Mouse (Mus musculus): ENCODE measurements around the gene Stam2. TPM values are rescaled to one million over a fixed set of nuclear protein-coding genes. Genes with fewer than 3 reads are reported as not detected.

Gene Stam2
- polyA plus RNA-seq, 1 experiment: 12.9 TPM

GRCm38 (mm10) chr2:52774373-52774772 lies 32.3 kb upstream of the Stam2 start:
- no peaks in the 10 kb centered on the region for H3K79me3 ChIP-seq (ENCODE audit: low read depth)
- no peaks in the 10 kb centered on the region for H3K36me3 ChIP-seq (ENCODE audit: control insufficient read depth, insufficient read depth)
- H3K27me3 ChIP-seq (ENCODE audit: control insufficient read depth, insufficient read depth, insufficient read length): peaks cover 4% of the 10 kb centered on the region
- no peak overlapping the region for H3ac ChIP-seq (ENCODE audit: control insufficient read depth, insufficient read length, low read depth)
- TF ChIP-seq USF1 (IDR thresholded peaks at IDR 0.05; ENCODE audit: low read depth): no peak
- TF ChIP-seq MYOD1 (IDR thresholded peaks at IDR 0.05; ENCODE audit: control insufficient read depth, insufficient read length, low read depth): no peak
- no peak for TF ChIP-seq MYOG (IDR thresholded peaks at IDR 0.05; ENCODE audit: control insufficient read depth, extremely low read depth, insufficient read length)
- no peak for TF ChIP-seq MAX (IDR thresholded peaks at IDR 0.05)
- no peak for TF ChIP-seq CEBPB (IDR thresholded peaks at IDR 0.05; ENCODE audit: low read depth)
- no peak for TF ChIP-seq FOSL1 (IDR thresholded peaks at IDR 0.05; ENCODE audit: insufficient read depth, low read length, poor library complexity, severe bottlenecking)
- no peak for TF ChIP-seq CTCF (IDR thresholded peaks at IDR 0.05; ENCODE audit: control insufficient read depth, insufficient read depth, insufficient read length)
- no peaks in the 10 kb centered on the region for H3K79me2 ChIP-seq (ENCODE audit: control insufficient read depth, insufficient read depth)
- H3K4me3 ChIP-seq (ENCODE audit: insufficient read depth, poor library complexity, severe bottlenecking): no peak overlapping the region

GRCm38 (mm10) chr2:52772774-52773393 lies 30.8 kb upstream of the Stam2 start:
- no peaks in the 10 kb centered on the region for H3K79me2 ChIP-seq (ENCODE audit: control insufficient read depth, insufficient read depth)
- no peaks in the 10 kb centered on the region for H3K36me3 ChIP-seq (ENCODE audit: control insufficient read depth, insufficient read depth)
- peaks cover 4% of the 10 kb centered on the region for H3K27me3 ChIP-seq (ENCODE audit: control insufficient read depth, insufficient read depth, insufficient read length)
- no peak overlapping the region for H3ac ChIP-seq (ENCODE audit: control insufficient read depth, insufficient read length, low read depth)
- no peak overlapping the region for H3K4me3 ChIP-seq (ENCODE audit: insufficient read depth, poor library complexity, severe bottlenecking)
- TF ChIP-seq FOSL1 (IDR thresholded peaks at IDR 0.05; ENCODE audit: insufficient read depth, low read length, poor library complexity, severe bottlenecking) (no peak), MAX (IDR thresholded peaks at IDR 0.05) (no peak), MYOG (IDR thresholded peaks at IDR 0.05; ENCODE audit: control insufficient read depth, extremely low read depth, insufficient read length) (no peak), CEBPB (IDR thresholded peaks at IDR 0.05; ENCODE audit: low read depth) (no peak), CTCF (IDR thresholded peaks at IDR 0.05; ENCODE audit: control insufficient read depth, insufficient read depth, insufficient read length) (no peak), USF1 (IDR thresholded peaks at IDR 0.05; ENCODE audit: low read depth) (no peak), MYOD1 (IDR thresholded peaks at IDR 0.05; ENCODE audit: control insufficient read depth, insufficient read length, low read depth) (no peak)
- H3K79me3 ChIP-seq (ENCODE audit: low read depth): no peaks in the 10 kb centered on the region

GRCm38 (mm10) chr2:52765130-52765529 lies 23.0 kb upstream of the Stam2 start:
- Histone ChIP-seq H3ac (ENCODE audit: control insufficient read depth, insufficient read length, low read depth) (no peak overlapping the region), H3K36me3 (ENCODE audit: control insufficient read depth, insufficient read depth) (no peaks in the 10 kb centered on the region), H3K4me3 (ENCODE audit: insufficient read depth, poor library complexity, severe bottlenecking) (no peak overlapping the region), H3K27me3 (ENCODE audit: control insufficient read depth, insufficient read depth, insufficient read length) (no peaks in the 10 kb centered on the region), H3K79me3 (ENCODE audit: low read depth) (no peaks in the 10 kb centered on the region), H3K79me2 (ENCODE audit: control insufficient read depth, insufficient read depth) (no peaks in the 10 kb centered on the region)
- TF ChIP-seq USF1 (IDR thresholded peaks at IDR 0.05; ENCODE audit: low read depth) (no peak), MAX (IDR thresholded peaks at IDR 0.05) (no peak), FOSL1 (IDR thresholded peaks at IDR 0.05; ENCODE audit: insufficient read depth, low read length, poor library complexity, severe bottlenecking) (no peak), MYOG (IDR thresholded peaks at IDR 0.05; ENCODE audit: control insufficient read depth, extremely low read depth, insufficient read length) (no peak), MYOD1 (IDR thresholded peaks at IDR 0.05; ENCODE audit: control insufficient read depth, insufficient read length, low read depth) (no peak), CTCF (IDR thresholded peaks at IDR 0.05; ENCODE audit: control insufficient read depth, insufficient read depth, insufficient read length) (no peak), CEBPB (IDR thresholded peaks at IDR 0.05; ENCODE audit: low read depth) (no peak)

GRCm38 (mm10) chr2:52763891-52764290 lies 21.8 kb upstream of the Stam2 start:
- H3K27me3 ChIP-seq (ENCODE audit: control insufficient read depth, insufficient read depth, insufficient read length): no peaks in the 10 kb centered on the region
- H3K79me2 ChIP-seq (ENCODE audit: control insufficient read depth, insufficient read depth): no peaks in the 10 kb centered on the region
- no peaks in the 10 kb centered on the region for H3K79me3 ChIP-seq (ENCODE audit: low read depth)
- H3K4me3 ChIP-seq (ENCODE audit: insufficient read depth, poor library complexity, severe bottlenecking): no peak overlapping the region
- no peaks in the 10 kb centered on the region for H3K36me3 ChIP-seq (ENCODE audit: control insufficient read depth, insufficient read depth)
- H3ac ChIP-seq (ENCODE audit: control insufficient read depth, insufficient read length, low read depth): no peak overlapping the region
- no peak for TF ChIP-seq MYOG (IDR thresholded peaks at IDR 0.05; ENCODE audit: control insufficient read depth, extremely low read depth, insufficient read length)
- no peak for TF ChIP-seq FOSL1 (IDR thresholded peaks at IDR 0.05; ENCODE audit: insufficient read depth, low read length, poor library complexity, severe bottlenecking)
- no peak for TF ChIP-seq CEBPB (IDR thresholded peaks at IDR 0.05; ENCODE audit: low read depth)
- no peak for TF ChIP-seq MAX (IDR thresholded peaks at IDR 0.05)
- TF ChIP-seq MYOD1 (IDR thresholded peaks at IDR 0.05; ENCODE audit: control insufficient read depth, insufficient read length, low read depth): no peak
- no peak for TF ChIP-seq CTCF (IDR thresholded peaks at IDR 0.05; ENCODE audit: control insufficient read depth, insufficient read depth, insufficient read length)
- no peak for TF ChIP-seq USF1 (IDR thresholded peaks at IDR 0.05; ENCODE audit: low read depth)

- no peak overlapping the region for H3K4me3 ChIP-seq (ENCODE audit: insufficient read depth, poor library complexity, severe bottlenecking)
- peak; percentile 93 for TF ChIP-seq MAX (IDR thresholded peaks at IDR 0.05)
- TF ChIP-seq FOSL1 (IDR thresholded peaks at IDR 0.05; ENCODE audit: insufficient read depth, low read length, poor library complexity, severe bottlenecking): no peak
- TF ChIP-seq CTCF (IDR thresholded peaks at IDR 0.05; ENCODE audit: control insufficient read depth, insufficient read depth, insufficient read length): peak; percentile 69
- peak; percentile 73 for TF ChIP-seq USF1 (IDR thresholded peaks at IDR 0.05; ENCODE audit: low read depth)
Measured at GRCm38 (mm10) chr2:52763040-52763736, 21.1 kb upstream of the Stam2 start.

More at GRCm38 (mm10) chr2:52763040-52763736, 21.1 kb upstream of the Stam2 start:
- Histone ChIP-seq H3K79me2 (ENCODE audit: control insufficient read depth, insufficient read depth) (no peaks in the 10 kb centered on the region), H3K79me3 (ENCODE audit: low read depth) (no peaks in the 10 kb centered on the region), H3K27me3 (ENCODE audit: control insufficient read depth, insufficient read depth, insufficient read length) (no peaks in the 10 kb centered on the region), H3K36me3 (ENCODE audit: control insufficient read depth, insufficient read depth) (no peaks in the 10 kb centered on the region), H3ac (ENCODE audit: control insufficient read depth, insufficient read length, low read depth) (no peak overlapping the region)

Data from C2C12 (cell line).